In genomic region chr8:104570436-104571343, GRCm38 (mm10) we compare ENCODE assay signal across 8 mouse cellular contexts. TPM values are rescaled to one million over a fixed set of nuclear protein-coding genes. Genes with fewer than 3 reads are reported as not detected.
A peak's percentile ranks its signal among the peaks of the same experiment; 100 is the strongest.
DNase-seq lines count a peak whose midpoint lies in the region; ATAC-seq and TF ChIP-seq lines count a peak whose summit lies in the region.

No protein-coding gene starts in this region.

- H3ac ChIP-seq in C2C12 (ENCODE audit: control insufficient read depth, insufficient read length, low read depth), result peak overlapping the region; percentile 5

- H3K9ac ChIP-seq in embryonic facial prominence, embryonic 15.5 days, result peak overlapping the region; percentile 18; the same call in 1 of the 2 replicates
- H3K9ac ChIP-seq in kidney, embryonic 14.5 days (ENCODE audit: low read depth, low read length), result peak overlapping the region; percentile 14; the same call in 1 of the 2 replicates

- no peak for TF ChIP-seq POLR2A in bone marrow macrophage, adult 2 months (IDR thresholded peaks at IDR 0.05; ENCODE audit: borderline replicate concordance, low read depth, low read length)

- peak; percentile 81 for TF ChIP-seq CTCF in C2C12 (IDR thresholded peaks at IDR 0.05; ENCODE audit: control insufficient read depth, insufficient read depth, insufficient read length)
- TF ChIP-seq CTCF in bone marrow macrophage, adult 2 months (IDR thresholded peaks at IDR 0.05; ENCODE audit: low read depth, low read length), result peak; percentile 79

- peaks cover 3% of the 10 kb centered on the region; the same call in 1 of the 2 replicates for H3K4me1 ChIP-seq in bone marrow macrophage, adult 2 months (ENCODE audit: control insufficient read depth, insufficient read depth, low read length)
- no peaks in the 10 kb centered on the region for H3K4me1 ChIP-seq in embryonic facial prominence, embryonic 15.5 days
- H3K4me1 ChIP-seq in heart, embryonic 10.5 days, result peaks cover 8% of the 10 kb centered on the region
- no peaks in the 10 kb centered on the region for H3K4me1 ChIP-seq in kidney, embryonic 14.5 days (ENCODE audit: control insufficient read depth, insufficient read depth, low read length)

- H3K79me2 ChIP-seq in C2C12 (ENCODE audit: control insufficient read depth, insufficient read depth), result no peaks in the 10 kb centered on the region

- DNase-seq in heart, embryonic 10.5 days (ENCODE audit: low spot score), result peak; percentile 90
- DNase-seq in liver, result peak; percentile 87
- DNase-seq in monocyte, adult 2 months (ENCODE audit: low read depth in 1 of 2, low spot score in 2 of 2), result peak; percentile 33 to 53
- peak; percentile 65 to 78 for DNase-seq in spleen, postnatal 14 days (ENCODE audit: low spot score in 2 of 2)

- no peak overlapping the region for H3K27ac ChIP-seq in bone marrow macrophage, adult 2 months (ENCODE audit: insufficient read depth, low read depth, low read length)
- H3K27ac ChIP-seq in embryonic facial prominence, embryonic 15.5 days (replicated peaks), result no peak overlapping the region
- H3K27ac ChIP-seq in heart, embryonic 10.5 days, result peak overlapping the region; percentile 64; the same call in 1 of the 2 replicates
- no peak overlapping the region for H3K27ac ChIP-seq in kidney, embryonic 14.5 days (ENCODE audit: low read depth, low read length)

- no peaks in the 10 kb centered on the region for H3K9me3 ChIP-seq in embryonic facial prominence, embryonic 15.5 days (replicated peaks)
- H3K9me3 ChIP-seq in heart, embryonic 10.5 days, result no peaks in the 10 kb centered on the region
- no peaks in the 10 kb centered on the region for H3K9me3 ChIP-seq in kidney, embryonic 14.5 days (ENCODE audit: control insufficient read depth, low read length)

- no peaks in the 10 kb centered on the region for H3K36me3 ChIP-seq in C2C12 (ENCODE audit: control insufficient read depth, insufficient read depth)
- H3K36me3 ChIP-seq in embryonic facial prominence, embryonic 15.5 days, result no peaks in the 10 kb centered on the region
- no peaks in the 10 kb centered on the region for H3K36me3 ChIP-seq in heart, embryonic 10.5 days
- no peaks in the 10 kb centered on the region for H3K36me3 ChIP-seq in kidney, embryonic 14.5 days (ENCODE audit: control insufficient read depth, insufficient read depth, low read length)

- peaks cover 3% of the 10 kb centered on the region for H3K27me3 ChIP-seq in C2C12 (ENCODE audit: control insufficient read depth, insufficient read depth, insufficient read length)
- no peaks in the 10 kb centered on the region for H3K27me3 ChIP-seq in embryonic facial prominence, embryonic 15.5 days
- no peaks in the 10 kb centered on the region for H3K27me3 ChIP-seq in heart, embryonic 10.5 days (ENCODE audit: insufficient read depth, poor library complexity, severe bottlenecking)
- no peaks in the 10 kb centered on the region for H3K27me3 ChIP-seq in kidney, embryonic 14.5 days (ENCODE audit: control insufficient read depth, insufficient read depth, low read length)

- H3K79me3 ChIP-seq in C2C12 (ENCODE audit: low read depth), result no peaks in the 10 kb centered on the region

- 6% methylated on average over 26 of the region's 26 CpGs for WGBS in embryonic facial prominence, embryonic 15.5 days
- 5% methylated on average over 26 of the region's 26 CpGs for WGBS in heart, embryonic 10.5 days
- 4% methylated on average over 26 of the region's 26 CpGs for WGBS in kidney, embryonic 14.5 days

- peak; percentile 60 for ATAC-seq in embryonic facial prominence, embryonic 15.5 days (ENCODE audit: insufficient number of reproducible peaks, low FRiP score, low TSS enrichment, low read depth)
- ATAC-seq in kidney, embryonic 14.5 days (ENCODE audit: low FRiP score, low TSS enrichment), result peak; percentile 77

- peak overlapping the region; percentile 85 for H3K4me2 ChIP-seq in embryonic facial prominence, embryonic 15.5 days (replicated peaks)
- H3K4me2 ChIP-seq in kidney, embryonic 14.5 days (replicated peaks; ENCODE audit: low read depth, low read length), result peak overlapping the region; percentile 61

- peak overlapping the region; percentile 18 for H3K4me3 ChIP-seq in C2C12 (ENCODE audit: insufficient read depth, poor library complexity, severe bottlenecking)
- H3K4me3 ChIP-seq in bone marrow macrophage, adult 2 months (ENCODE audit: insufficient read depth, low read length), result peak overlapping the region; percentile 62
- peak overlapping the region; percentile 47 for H3K4me3 ChIP-seq in embryonic facial prominence, embryonic 15.5 days (replicated peaks)
- peak overlapping the region; percentile 65 for H3K4me3 ChIP-seq in heart, embryonic 10.5 days
- peak overlapping the region; percentile 35 for H3K4me3 ChIP-seq in kidney, embryonic 14.5 days (ENCODE audit: low read length)

TF ChIP-seq in C2C12, 6 proteins besides CTCF, POLR2A, EP300 and RAD21:
- no peak for TF ChIP-seq USF1 (IDR thresholded peaks at IDR 0.05; ENCODE audit: low read depth)
- TF ChIP-seq MYOG (IDR thresholded peaks at IDR 0.05; ENCODE audit: control insufficient read depth, extremely low read depth, insufficient read length), result no peak
- TF ChIP-seq CEBPB (IDR thresholded peaks at IDR 0.05; ENCODE audit: low read depth), result no peak
- no peak for TF ChIP-seq MAX (IDR thresholded peaks at IDR 0.05)
- TF ChIP-seq FOSL1 (IDR thresholded peaks at IDR 0.05; ENCODE audit: insufficient read depth, low read length, poor library complexity, severe bottlenecking), result no peak
- no peak for TF ChIP-seq MYOD1 (IDR thresholded peaks at IDR 0.05; ENCODE audit: control insufficient read depth, insufficient read length, low read depth)

RNA-seq across cellular contexts. Expression of gene Pdp2, which starts 20.6 kb away (rescaled TPM):
- 2.6 TPM for polyA plus RNA-seq in C2C12 (2012; fragmentation: generic; extraction: Trizol)
- 8.0 and 9.1 TPM in 2 replicates for polyA plus RNA-seq in bone marrow macrophage, adult 2 months (2012; ENCODE audit: insufficient read depth, insufficient read length, missing spikeins)
- 9.0 and 9.3 TPM in 2 replicates for polyA plus RNA-seq in embryonic facial prominence, embryonic 15.5 days (2015; fragmentation: Nextera tagmentation; extraction: Ambion mirVana)
- polyA plus RNA-seq in heart, embryonic 10.5 days (2016; fragmentation: Nextera tagmentation; extraction: Ambion mirVana), result 10.9 and 11.0 TPM in 2 replicates
- 15.1 and 18.7 TPM in 2 replicates for polyA plus RNA-seq in kidney, embryonic 14.5 days (2014; fragmentation: Nextera tagmentation; extraction: Ambion mirVana)

RNA-seq across cellular contexts. Expression of gene Car7, which starts 36.2 kb away (rescaled TPM):
- polyA plus RNA-seq in C2C12 (2012; fragmentation: generic; extraction: Trizol), result 0.16 TPM
- polyA plus RNA-seq in bone marrow macrophage, adult 2 months (2012; ENCODE audit: insufficient read depth, insufficient read length, missing spikeins), result 0.72 and 1.7 TPM in 2 replicates
- 1.1 and 1.2 TPM in 2 replicates for polyA plus RNA-seq in embryonic facial prominence, embryonic 15.5 days (2015; fragmentation: Nextera tagmentation; extraction: Ambion mirVana)
- polyA plus RNA-seq in heart, embryonic 10.5 days (2016; fragmentation: Nextera tagmentation; extraction: Ambion mirVana), result 0.90 and 2.3 TPM in 2 replicates
- 1.3 and 1.8 TPM in 2 replicates for polyA plus RNA-seq in kidney, embryonic 14.5 days (2014; fragmentation: Nextera tagmentation; extraction: Ambion mirVana)

RNA-seq across cellular contexts. Expression of gene Nae1, which starts 36.3 kb away (rescaled TPM):
- 13.8 TPM for polyA plus RNA-seq in C2C12 (2012; fragmentation: generic; extraction: Trizol)
- polyA plus RNA-seq in bone marrow macrophage, adult 2 months (2012; ENCODE audit: insufficient read depth, insufficient read length, missing spikeins), result 39.6 and 41.0 TPM in 2 replicates
- 91.9 and 94.5 TPM in 2 replicates for polyA plus RNA-seq in embryonic facial prominence, embryonic 15.5 days (2015; fragmentation: Nextera tagmentation; extraction: Ambion mirVana)
- polyA plus RNA-seq in heart, embryonic 10.5 days (2016; fragmentation: Nextera tagmentation; extraction: Ambion mirVana), result 91.2 and 95.6 TPM in 2 replicates
- 123 and 129 TPM in 2 replicates for polyA plus RNA-seq in kidney, embryonic 14.5 days (2014; fragmentation: Nextera tagmentation; extraction: Ambion mirVana)

RNA-seq across cellular contexts. Expression of gene Cdh16, which starts 53.5 kb away (rescaled TPM):
- not detected for polyA plus RNA-seq in C2C12 (2012; fragmentation: generic; extraction: Trizol)
- polyA plus RNA-seq in bone marrow macrophage, adult 2 months (2012; ENCODE audit: insufficient read depth, insufficient read length, missing spikeins), result not detected in 2 replicates
- polyA plus RNA-seq in embryonic facial prominence, embryonic 15.5 days (2015; fragmentation: Nextera tagmentation; extraction: Ambion mirVana), result 0.40 TPM in 1 of 2 replicates, not detected in the other
- 8.0 and 21.0 TPM in 2 replicates for polyA plus RNA-seq in heart, embryonic 10.5 days (2016; fragmentation: Nextera tagmentation; extraction: Ambion mirVana)
- 166 and 200 TPM in 2 replicates for polyA plus RNA-seq in kidney, embryonic 14.5 days (2014; fragmentation: Nextera tagmentation; extraction: Ambion mirVana)
